8 mouse cellular contexts compared by ENCODE assay signal in genomic region chr13:80962789-80963590, GRCm38 (mm10).
A peak's percentile ranks its signal among the peaks of the same experiment; 100 is the strongest.
DNase-seq lines count a peak whose midpoint lies in the region; ATAC-seq lines count a peak whose summit lies in the region.

No protein-coding gene starts in this region.

- H3K36me3 ChIP-seq in forebrain, embryonic 11.5 days (ENCODE audit: control insufficient read depth, insufficient read depth, low read length), result no peaks in the 10 kb centered on the region
- H3K36me3 ChIP-seq in heart, embryonic 16.5 days (ENCODE audit: control insufficient read depth, insufficient read depth), result no peaks in the 10 kb centered on the region
- H3K36me3 ChIP-seq in neural tube, embryonic 15.5 days, result no peaks in the 10 kb centered on the region

- H3K9ac ChIP-seq in forebrain, embryonic 11.5 days (ENCODE audit: low read length), result peak overlapping the region; percentile 61
- H3K9ac ChIP-seq in heart, embryonic 16.5 days (ENCODE audit: low read length), result peak overlapping the region; percentile 79
- H3K9ac ChIP-seq in neural tube, embryonic 15.5 days (replicated peaks), result peak overlapping the region; percentile 72

- H3K4me1 ChIP-seq in forebrain, embryonic 11.5 days (replicated peaks; ENCODE audit: control insufficient read depth, insufficient read depth, low read length), result no peaks in the 10 kb centered on the region
- peaks cover 8% of the 10 kb centered on the region for H3K4me1 ChIP-seq in heart, embryonic 16.5 days (ENCODE audit: control insufficient read depth, insufficient read depth, low read length)
- H3K4me1 ChIP-seq in neural tube, embryonic 15.5 days, result peaks cover 12% of the 10 kb centered on the region

- peaks cover 2% of the 10 kb centered on the region; the same call in 1 of the 2 replicates for H3K27me3 ChIP-seq in forebrain, embryonic 11.5 days (ENCODE audit: control insufficient read depth, insufficient read depth, low read length)
- no peaks in the 10 kb centered on the region for H3K27me3 ChIP-seq in heart, embryonic 16.5 days (ENCODE audit: control insufficient read depth, insufficient read depth, low read length)
- 0 out of 2 replicates have a peak, but pooled peaks cover 4% of the 10 kb centered on the region for H3K27me3 ChIP-seq in neural tube, embryonic 15.5 days (replicated peaks)

- H3K4me2 ChIP-seq in forebrain, embryonic 11.5 days (ENCODE audit: low read depth, low read length, severe bottlenecking), result peak overlapping the region; percentile 77
- H3K4me2 ChIP-seq in heart, embryonic 16.5 days (ENCODE audit: low read depth, low read length), result peak overlapping the region; percentile 76
- H3K4me2 ChIP-seq in neural tube, embryonic 15.5 days, result peak overlapping the region; percentile 78

- peak; percentile 44 for DNase-seq in ES-CJ7 (ENCODE audit: low read depth, low spot score)
- peak; percentile 51 for DNase-seq in c-Kit-positive CD71-negative TER-119-negative erythroid progenitor cells, embryonic 14.5 days (ENCODE audit: low read depth)
- DNase-seq in forebrain, embryonic 11.5 days (ENCODE audit: low spot score), result peak; percentile 91
- DNase-seq in kidney, postnatal 36 days, result peak; percentile 87 to 90
- peak; percentile 78 to 87 for DNase-seq in lung, adult 18-20 months
- DNase-seq in thymus, postnatal 14 days, result peak; percentile 58

- peak; percentile 96 for ATAC-seq in forebrain, embryonic 11.5 days (replicated peaks; ENCODE audit: low FRiP score)
- ATAC-seq in heart, embryonic 16.5 days (replicated peaks; ENCODE audit: extremely low read depth, insufficient read depth, low FRiP score), result peak; percentile 96
- ATAC-seq in neural tube, embryonic 15.5 days (ENCODE audit: low FRiP score), result peak; percentile 97

- H3K9me3 ChIP-seq in forebrain, embryonic 11.5 days (ENCODE audit: control insufficient read depth, low read length), result no peaks in the 10 kb centered on the region
- H3K9me3 ChIP-seq in heart, embryonic 16.5 days (replicated peaks; ENCODE audit: control insufficient read depth, low read length), result no peaks in the 10 kb centered on the region
- H3K9me3 ChIP-seq in neural tube, embryonic 15.5 days (replicated peaks), result no peaks in the 10 kb centered on the region

- 8% methylated on average over 46 of the region's 51 CpGs for WGBS in forebrain, embryonic 11.5 days
- WGBS in heart, embryonic 16.5 days, result 1% methylated on average over 49 of the region's 51 CpGs
- WGBS in neural tube, embryonic 15.5 days, result 6% methylated on average over 51 of the region's 51 CpGs

- H3K4me3 ChIP-seq in forebrain, embryonic 11.5 days (ENCODE audit: low read depth, low read length), result peak overlapping the region; percentile 42
- peak overlapping the region; percentile 54 for H3K4me3 ChIP-seq in heart, embryonic 16.5 days (ENCODE audit: low read length)
- H3K4me3 ChIP-seq in neural tube, embryonic 15.5 days (replicated peaks), result peak overlapping the region; percentile 58

- H3K27ac ChIP-seq in forebrain, embryonic 11.5 days (ENCODE audit: low read depth, low read length), result no peak overlapping the region
- H3K27ac ChIP-seq in heart, embryonic 16.5 days (ENCODE audit: low read length), result peak overlapping the region; percentile 97
- peak overlapping the region; percentile 82 for H3K27ac ChIP-seq in neural tube, embryonic 15.5 days (replicated peaks)
